Mouse (Mus musculus): ENCODE measurements around the gene Fbxo48. TPM values are rescaled to one million over a fixed set of nuclear protein-coding genes. Genes with fewer than 3 reads are reported as not detected.

The Fbxo48 gene
- total RNA-seq, 2 experiments from 2014 or later: 1.7 to 2.7 TPM

DNA sequence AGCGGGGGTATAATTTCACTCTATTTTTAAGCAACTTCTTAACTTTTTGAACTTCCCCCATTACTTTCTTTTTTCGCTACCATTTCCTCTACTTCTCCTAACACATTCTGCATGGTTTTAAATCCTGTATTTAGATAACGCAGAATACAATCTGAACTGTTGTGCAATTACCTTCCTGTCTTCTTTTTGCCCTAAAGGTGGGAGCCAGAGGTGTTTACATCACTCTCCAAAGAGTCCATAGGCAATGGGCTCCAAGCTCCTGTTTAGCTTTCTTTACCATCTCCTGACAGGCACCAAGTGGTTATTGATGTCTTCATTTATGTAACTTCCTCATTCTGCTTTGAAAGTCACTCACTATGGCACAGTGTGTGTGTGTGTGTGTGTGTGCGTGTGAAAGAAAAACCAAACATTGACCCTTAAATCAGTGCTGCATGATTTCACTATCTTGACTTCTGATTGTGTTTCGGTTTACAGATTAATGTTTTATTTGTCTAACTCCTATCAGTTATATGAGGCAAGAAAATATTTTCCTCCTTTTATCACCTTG, 27.1 kb downstream of the Fbxo48 start:
- DNase-seq (ENCODE audit: low spot score in 2 of 2): no peak
- TF ChIP-seq CTCF (conservative IDR thresholded peaks at IDR 0.05): no peak
- Histone ChIP-seq H3K27ac (no peak overlapping the region), H3K4me3 (no peak overlapping the region)

DNA sequence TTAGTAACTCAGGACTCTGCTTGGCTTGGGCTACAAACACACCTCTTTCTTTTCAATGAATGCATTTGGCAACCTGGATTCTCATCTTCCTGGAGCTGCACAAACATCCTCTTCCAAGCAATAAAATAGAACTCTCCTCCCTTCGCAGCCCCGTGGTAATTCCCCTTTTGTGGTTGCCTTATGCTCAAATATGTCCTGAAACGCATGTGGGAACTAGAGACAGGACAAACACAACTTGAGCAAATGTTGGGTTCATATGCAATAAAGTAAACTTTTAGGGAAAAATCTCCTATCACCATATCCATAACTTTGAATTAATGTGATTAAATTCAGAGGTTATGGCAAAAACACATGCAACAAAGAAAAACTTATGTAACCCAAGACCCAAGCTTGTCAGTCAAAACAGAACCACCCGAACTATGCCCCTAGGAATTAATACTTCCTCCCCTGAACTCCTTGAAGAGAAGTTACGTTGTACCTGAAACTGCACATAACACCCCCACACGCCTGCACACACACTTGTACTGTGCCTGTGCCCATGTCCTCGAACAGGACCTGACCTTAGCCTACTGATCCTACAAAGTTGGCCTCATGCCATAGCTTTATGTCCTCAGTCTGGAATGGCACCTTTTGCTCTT, 35.5 kb downstream of the Fbxo48 start:
- TF ChIP-seq CTCF (conservative IDR thresholded peaks at IDR 0.05): no peak
- no peak for DNase-seq (ENCODE audit: low spot score in 2 of 2)
- H3K27ac ChIP-seq: no peak overlapping the region
- no peak overlapping the region for H3K4me3 ChIP-seq

- TF ChIP-seq CTCF (conservative IDR thresholded peaks at IDR 0.05): no peak
- Histone ChIP-seq H3K4me3 (no peak overlapping the region), H3K27ac (no peak overlapping the region)
- DNase-seq (ENCODE audit: low spot score in 2 of 2): no peak
Observed at GRCm38 (mm10) chr11:16987745-16988328, 36.7 kb downstream of the Fbxo48 start.

GRCm38 (mm10) chr11:16989885-16990284, 38.7 kb downstream of the Fbxo48 start:
- no peak for DNase-seq (ENCODE audit: low spot score in 2 of 2)
- H3K27ac ChIP-seq: no peak overlapping the region
- no peak overlapping the region for H3K4me3 ChIP-seq
- no peak for TF ChIP-seq CTCF (conservative IDR thresholded peaks at IDR 0.05)

DNA sequence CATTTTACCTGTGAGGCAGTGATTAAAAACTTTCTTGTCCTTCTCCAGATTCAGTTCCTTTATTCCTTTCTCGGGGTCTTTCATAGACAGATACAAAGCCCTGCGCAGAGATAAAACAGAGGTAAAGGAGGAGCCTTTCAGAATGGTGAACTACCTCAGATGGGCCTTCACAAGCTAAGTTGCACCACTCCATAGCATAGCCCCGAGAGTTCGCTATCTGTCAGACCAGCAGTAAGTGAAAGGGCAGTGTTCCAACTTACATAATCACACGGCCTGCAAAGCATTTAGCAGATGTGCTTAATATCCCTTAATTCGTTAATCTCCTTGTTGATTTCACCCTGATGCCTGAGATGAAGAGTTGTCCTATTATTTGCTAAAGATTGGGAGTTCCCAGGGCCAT, 41.7 kb downstream of the Fbxo48 start:
- TF ChIP-seq CTCF (conservative IDR thresholded peaks at IDR 0.05): no peak
- DNase-seq (ENCODE audit: low spot score in 2 of 2): no peak
- Histone ChIP-seq H3K4me3 (no peak overlapping the region), H3K27ac (no peak overlapping the region)

DNA sequence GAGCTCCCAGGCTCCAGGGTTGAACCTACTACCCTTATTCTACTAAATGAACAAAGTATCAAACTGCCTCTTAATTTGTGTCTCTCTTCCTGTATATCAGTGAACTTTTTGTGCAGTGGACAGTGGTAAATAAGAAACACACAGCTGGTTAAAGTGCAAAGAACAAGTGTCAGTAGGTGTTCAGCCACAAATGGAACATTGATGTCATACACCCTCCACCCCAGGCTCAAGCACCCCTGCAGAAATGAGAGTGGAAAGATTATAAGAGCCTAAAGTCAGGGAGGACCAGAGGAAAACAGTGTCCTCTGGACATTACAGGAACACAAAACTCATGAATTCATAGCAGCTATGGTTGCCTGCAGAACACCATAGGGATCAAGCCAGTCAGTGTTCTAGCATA, 45.6 kb downstream of the Fbxo48 start:
- DNase-seq (ENCODE audit: low spot score in 2 of 2): no peak
- H3K27ac ChIP-seq: no peak overlapping the region
- TF ChIP-seq CTCF (conservative IDR thresholded peaks at IDR 0.05): no peak
- no peak overlapping the region for H3K4me3 ChIP-seq

- H3K4me3 ChIP-seq: no peak overlapping the region
- no peak overlapping the region for H3K27ac ChIP-seq
- no peak for DNase-seq (ENCODE audit: low spot score in 2 of 2)
- no peak for TF ChIP-seq CTCF (conservative IDR thresholded peaks at IDR 0.05)
Observed at GRCm38 (mm10) chr11:16997465-16997864, 46.3 kb downstream of the Fbxo48 start.

GRCm38 (mm10) chr11:16999387-16999786, 48.2 kb downstream of the Fbxo48 start:
- no peak for TF ChIP-seq CTCF (conservative IDR thresholded peaks at IDR 0.05)
- Histone ChIP-seq H3K27ac (no peak overlapping the region), H3K4me3 (no peak overlapping the region)
- no peak for DNase-seq (ENCODE audit: low spot score in 2 of 2)

DNA sequence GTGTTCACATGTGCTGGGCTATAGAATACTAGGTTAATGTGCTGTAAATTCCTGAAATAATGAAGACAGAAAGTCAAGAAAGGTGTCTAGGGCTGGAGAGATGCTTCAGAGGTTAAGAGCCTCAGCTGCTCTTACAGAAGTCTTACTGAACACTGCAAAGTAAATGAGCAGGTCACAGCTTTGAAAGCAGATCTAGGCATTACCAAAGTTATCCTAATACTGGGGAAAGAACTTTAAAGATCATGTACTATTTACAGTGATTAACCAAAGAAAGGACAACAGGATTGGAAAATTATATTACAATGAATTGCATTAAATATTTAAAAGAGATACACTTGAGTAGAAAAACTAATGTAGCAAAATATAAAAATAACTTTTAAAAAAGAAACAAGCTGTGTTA, 48.8 kb downstream of the Fbxo48 start:
- H3K4me3 ChIP-seq: no peak overlapping the region
- no peak overlapping the region for H3K27ac ChIP-seq

GRCm38 (mm10) chr11:17000353-17001334, 49.5 kb downstream of the Fbxo48 start:
- Histone ChIP-seq H3K27ac (no peak overlapping the region), H3K4me3 (no peak overlapping the region)
- no peak for DNase-seq (ENCODE audit: low spot score in 2 of 2)
- no peak for TF ChIP-seq CTCF (conservative IDR thresholded peaks at IDR 0.05)

More for the DNA sequence above, 48.8 kb downstream of the Fbxo48 start:
- TF ChIP-seq CTCF (conservative IDR thresholded peaks at IDR 0.05): no peak
- DNase-seq (ENCODE audit: low spot score in 2 of 2): no peak

DNA sequence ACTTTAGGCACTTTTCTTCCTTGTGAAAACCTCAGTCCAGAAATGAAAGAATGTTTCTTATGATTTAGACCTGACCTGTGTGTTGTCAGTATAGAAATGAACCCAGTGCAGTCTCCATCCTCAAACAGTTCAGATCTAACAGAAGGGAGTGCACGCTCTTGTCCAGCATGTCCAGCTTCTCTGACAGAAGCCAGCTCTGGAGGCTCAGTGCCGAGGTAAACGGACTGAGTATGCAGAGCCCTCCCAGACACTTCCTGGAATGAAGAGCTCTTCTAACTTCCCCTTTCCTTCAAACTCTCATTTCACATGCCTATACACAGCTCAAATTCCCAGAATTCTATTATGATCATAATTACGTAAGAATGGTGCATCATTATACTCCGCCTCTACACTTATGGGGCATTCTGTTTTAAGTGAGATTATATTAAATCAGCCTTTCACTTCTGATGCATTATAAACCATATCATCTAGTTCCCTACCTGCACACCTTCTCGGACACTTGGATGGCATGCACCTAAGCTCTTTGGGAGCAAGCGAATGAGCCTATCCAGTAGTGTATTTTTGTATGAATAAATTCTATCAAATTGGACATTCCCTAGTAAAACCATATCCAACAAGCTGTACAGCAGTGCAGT, 51.7 kb downstream of the Fbxo48 start:
- no peak for DNase-seq (ENCODE audit: low spot score in 2 of 2)
- H3K4me3 ChIP-seq: no peak overlapping the region
- TF ChIP-seq CTCF (conservative IDR thresholded peaks at IDR 0.05): no peak
- H3K27ac ChIP-seq: no peak overlapping the region

DNA sequence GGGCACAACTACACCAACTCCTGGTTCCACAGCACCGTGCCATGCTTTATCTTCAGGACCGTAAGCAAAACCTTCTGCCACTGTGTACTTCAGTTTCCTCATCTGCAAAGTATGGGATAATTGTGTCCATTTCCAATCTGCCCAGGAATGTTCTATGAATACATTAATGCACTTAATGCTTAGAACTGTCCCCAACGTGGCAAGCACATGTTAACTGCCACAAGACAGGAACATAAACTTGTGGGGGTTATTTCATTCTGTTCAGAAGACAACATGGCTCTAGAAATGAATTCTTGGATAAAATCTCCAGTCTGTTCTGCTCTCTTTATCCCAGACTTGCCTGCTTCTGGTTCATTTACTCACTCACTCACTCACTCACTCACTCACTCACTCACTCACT, 52.6 kb downstream of the Fbxo48 start:
- DNase-seq (ENCODE audit: low spot score in 2 of 2): no peak
- no peak overlapping the region for H3K27ac ChIP-seq
- no peak for TF ChIP-seq CTCF (conservative IDR thresholded peaks at IDR 0.05)
- H3K4me3 ChIP-seq: no peak overlapping the region

Other genes with a start within 250 kb of the Fbxo48 start
- 10 to 100 TPM; 12.3 to 12.9 TPM for gene Egfr, start 199.2 kb upstream of the Fbxo48 start, total RNA-seq (2021)
- gene Cnrip1, start 100.2 kb downstream of the Fbxo48 start, total RNA-seq (2021): 100 to 1,000 TPM; 123 to 124 TPM
- gene Plek, start 101.0 kb downstream of the Fbxo48 start, total RNA-seq (2021): 1 to 10 TPM; 6.9 TPM
- 100 to 1,000 TPM; 877 to 906 TPM for gene Ppp3r1, start 207.9 kb downstream of the Fbxo48 start, total RNA-seq (2021)
- 10 to 100 TPM in 1 of 2 experiments, 1 to 10 TPM in 1; 9.5 to 10.2 TPM for gene Wdr92, start 230.7 kb downstream of the Fbxo48 start, total RNA-seq (2021)